Mouse (Mus musculus) embryonic facial prominence, embryonic 15.5 days (tissue): Measurements from ENCODE around the gene Ube2d2b. TPM values are rescaled to one million over a fixed set of nuclear protein-coding genes. Genes with fewer than 3 reads are reported as not detected.

ENCODE experiments used
- ATAC-seq: fragments of 200-750 bp; cut with Nextera tagmentation; 2 replicates; pipeline ENCODE4 v1.8.0; 2017; ENCODE audit warnings: low read depth, moderate TSS enrichment; ENCODE audit not compliant: insufficient number of reproducible peaks, low FRiP score, low TSS enrichment
- H3K27ac ChIP-seq: fragments of 300-500 bp; sonication (generic); replicated peaks from 2 replicates; pipeline ENCODE4 v1.5.1; 2015; ENCODE audit warnings: mild to moderate bottlenecking, inconsistent platforms
- H3K27me3 ChIP-seq: fragments of 300-500 bp; sonication (generic); 2 replicates; pipeline ENCODE4 v1.6.1; 2015; ENCODE audit warnings: inconsistent platforms
- H3K36me3 ChIP-seq: fragments of 300-500 bp; sonication (generic); 2 replicates; pipeline ENCODE4 v1.6.1; 2015; ENCODE audit warnings: mild to moderate bottlenecking, inconsistent platforms
- H3K4me1 ChIP-seq: fragments of 300-500 bp; sonication (generic); 2 replicates; pipeline ENCODE4 v1.6.1; 2015; ENCODE audit warnings: inconsistent platforms
- H3K4me2 ChIP-seq: fragments of 300-500 bp; sonication (generic); replicated peaks from 2 replicates; pipeline ENCODE4 v1.6.1; 2015; ENCODE audit warnings: mild to moderate bottlenecking, inconsistent platforms
- H3K4me3 ChIP-seq: fragments of 300-500 bp; sonication (generic); replicated peaks from 2 replicates; pipeline ENCODE4 v1.5.1; 2015; ENCODE audit warnings: mild to moderate bottlenecking, inconsistent platforms
- H3K9ac ChIP-seq: fragments of 300-500 bp; sonication (generic); 2 replicates; pipeline ENCODE4 v1.6.1; 2015; ENCODE audit warnings: inconsistent platforms
- H3K9me3 ChIP-seq: fragments of 300-500 bp; sonication (generic); replicated peaks from 2 replicates; pipeline ENCODE4 v1.6.1; 2016; ENCODE audit warnings: inconsistent platforms
- WGBS: fragments of 180-500 bp; shearing (Covaris S2); methylation state at CpG from one replicate; pipeline ENCODE4 v1.1.7; 2015; 5-methylcytosine and 5-hydroxymethylcytosine counted together
- polyA plus RNA-seq: library from polyadenylated mRNA; unstranded; fragments of >200 nt; fragmentation: Nextera tagmentation; extraction: Ambion mirVana; gene quantifications from 2 replicates; pipeline ENCODE4 v1.2.1, GENCODE M21; 2015

The Ube2d2b gene
- polyA plus RNA-seq, 1 experiment from 2014 or later, result 0.21 TPM

- Histone ChIP-seq H3K27me3 (no peaks in the 10 kb centered on the region), H3K9ac (no peak within 1 kb of the TSS), H3K4me1 (no peaks in the 10 kb centered on the region), H3K9me3 (no peaks in the 10 kb centered on the region), H3K4me2 (no peak within 1 kb of the TSS), H3K4me3 (no peak within 1 kb of the TSS), H3K36me3 (no peaks in the 10 kb centered on the region), H3K27ac (no peak within 1 kb of the TSS)
- 36% methylated on average over 4 of the region's 4 CpGs for WGBS
- no peak for ATAC-seq
Observed at GRCm38 (mm10) chr5:107874561-107875260, 44.8 kb downstream of the Ube2d2b start, which contains the start of gene Evi5. Gene Evi5 (minus strand): TSS chr5:107875107.

GRCm38 (mm10) chr5:107875261-107875611 is 45.3 kb downstream of the Ube2d2b start:
- ATAC-seq, result no peak
- H3K4me2 ChIP-seq, result no peak overlapping the region
- H3K4me3 ChIP-seq, result no peak overlapping the region
- no peaks in the 10 kb centered on the region for H3K4me1 ChIP-seq
- no peak overlapping the region for H3K27ac ChIP-seq
- no peaks in the 10 kb centered on the region for H3K9me3 ChIP-seq
- H3K27me3 ChIP-seq, result no peaks in the 10 kb centered on the region
- no peak overlapping the region for H3K9ac ChIP-seq
- no peaks in the 10 kb centered on the region for H3K36me3 ChIP-seq

- no peak overlapping the region for H3K4me2 ChIP-seq
- no peaks in the 10 kb centered on the region for H3K9me3 ChIP-seq
- ATAC-seq, result no peak
- WGBS, result 78% methylated on average over 1 of the region's 1 CpGs
- no peaks in the 10 kb centered on the region for H3K27me3 ChIP-seq
- H3K27ac ChIP-seq, result no peak overlapping the region
- no peaks in the 10 kb centered on the region for H3K4me1 ChIP-seq
- H3K36me3 ChIP-seq, result no peaks in the 10 kb centered on the region
- no peak overlapping the region for H3K9ac ChIP-seq
- no peak overlapping the region for H3K4me3 ChIP-seq
Observed at GRCm38 (mm10) chr5:107877053-107877452, 47.2 kb downstream of the Ube2d2b start.

GRCm38 (mm10) chr5:107880710-107881109 is 50.8 kb downstream of the Ube2d2b start:
- 74% methylated on average over 5 of the region's 5 CpGs for WGBS
- Histone ChIP-seq H3K27ac (no peak overlapping the region), H3K9me3 (no peaks in the 10 kb centered on the region), H3K4me3 (no peak overlapping the region), H3K9ac (no peak overlapping the region), H3K4me1 (no peaks in the 10 kb centered on the region), H3K4me2 (no peak overlapping the region), H3K27me3 (no peaks in the 10 kb centered on the region), H3K36me3 (no peaks in the 10 kb centered on the region)
- no peak for ATAC-seq

Other genes with a start within 250 kb of the Ube2d2b start
- gene Rpap2, start 232.7 kb upstream of the Ube2d2b start, polyA plus RNA-seq, result 16.1 and 17.0 TPM in 2 replicates
- gene Glmn, start 232.2 kb upstream of the Ube2d2b start, polyA plus RNA-seq, result 25.4 and 27.2 TPM in 2 replicates
- gene Gfi1, start 104.1 kb upstream of the Ube2d2b start, polyA plus RNA-seq, result 1.1 and 1.3 TPM in 2 replicates
- 64.0 and 65.1 TPM in 2 replicates for gene Evi5, start 45.0 kb downstream of the Ube2d2b start, polyA plus RNA-seq
- 63.4 and 65.9 TPM in 2 replicates for gene Rpl5, start 70.4 kb downstream of the Ube2d2b start, polyA plus RNA-seq
- 27.4 and 28.0 TPM in 2 replicates for gene Fam69a, start 157.0 kb downstream of the Ube2d2b start, polyA plus RNA-seq
- 89.3 and 94.2 TPM in 2 replicates for gene Mtf2, start 235.6 kb downstream of the Ube2d2b start, polyA plus RNA-seq